Mouse (Mus musculus): ENCODE data around the gene Sv2a.

DNA sequence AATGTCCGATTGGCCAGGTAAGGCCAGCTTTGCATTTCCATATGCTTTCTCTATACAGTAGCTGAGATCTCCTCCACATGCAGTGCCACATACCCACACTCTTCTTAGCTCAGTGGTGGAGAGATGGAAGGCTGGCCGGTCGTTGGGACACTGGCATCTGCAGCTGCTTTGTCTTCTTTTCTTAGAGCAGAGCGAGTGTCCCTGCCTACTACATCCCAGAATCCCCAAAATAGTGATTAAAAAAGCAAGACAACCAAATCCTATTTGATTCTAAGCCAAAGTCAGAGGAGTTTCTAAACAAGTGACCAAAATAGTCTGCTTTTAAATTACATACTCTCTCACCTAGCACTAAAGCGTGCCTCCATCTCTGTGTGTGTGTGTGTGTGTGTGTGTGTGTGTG lies 28.3 kb upstream of the Sv2a start:
- no peak for TF ChIP-seq POLR2A (IDR thresholded peaks at IDR 0.05; ENCODE audit: control insufficient read depth, extremely low read depth, insufficient read depth, low read length, poor library complexity)
- TF ChIP-seq CTCF (IDR thresholded peaks at IDR 0.05; ENCODE audit: borderline replicate concordance, control insufficient read depth, extremely low read depth, insufficient read depth, low read length, poor library complexity), result no peak
